Mouse (Mus musculus): ENCODE measurements around the gene Tomm20. TPM values are rescaled to one million over a fixed set of nuclear protein-coding genes. Genes with fewer than 3 reads are reported as not detected.

Gene Tomm20
- 1,100 and 1,564 TPM in 2 replicates for polyA plus RNA-seq (2012; ENCODE audit: low replicate concordance)

DNA sequence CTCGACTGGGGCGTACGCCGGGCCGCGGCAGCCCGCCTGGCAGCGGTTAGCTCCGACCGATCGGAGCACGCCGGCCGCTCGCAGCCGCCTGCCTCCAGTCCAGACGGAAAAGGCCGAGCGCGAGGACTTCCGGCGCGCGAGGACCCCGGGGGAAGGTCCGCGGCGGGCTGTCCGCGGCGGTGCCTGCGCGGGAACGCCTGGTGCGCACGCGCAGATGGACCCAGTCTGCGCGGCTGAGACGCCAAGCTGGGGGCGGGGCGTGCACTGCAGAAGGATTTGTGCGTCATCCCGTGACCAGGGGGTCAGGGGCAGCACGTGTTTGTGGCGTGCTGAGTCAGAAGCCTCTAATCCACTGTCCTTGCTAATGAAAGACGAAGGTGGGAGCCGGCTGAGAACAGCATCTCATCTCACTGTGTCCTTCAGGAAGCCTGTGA, at the start of gene Tomm20:
Tomm20 (minus strand) TSS at position 115 of the 434 bp plus-strand sequence.

DNA sequence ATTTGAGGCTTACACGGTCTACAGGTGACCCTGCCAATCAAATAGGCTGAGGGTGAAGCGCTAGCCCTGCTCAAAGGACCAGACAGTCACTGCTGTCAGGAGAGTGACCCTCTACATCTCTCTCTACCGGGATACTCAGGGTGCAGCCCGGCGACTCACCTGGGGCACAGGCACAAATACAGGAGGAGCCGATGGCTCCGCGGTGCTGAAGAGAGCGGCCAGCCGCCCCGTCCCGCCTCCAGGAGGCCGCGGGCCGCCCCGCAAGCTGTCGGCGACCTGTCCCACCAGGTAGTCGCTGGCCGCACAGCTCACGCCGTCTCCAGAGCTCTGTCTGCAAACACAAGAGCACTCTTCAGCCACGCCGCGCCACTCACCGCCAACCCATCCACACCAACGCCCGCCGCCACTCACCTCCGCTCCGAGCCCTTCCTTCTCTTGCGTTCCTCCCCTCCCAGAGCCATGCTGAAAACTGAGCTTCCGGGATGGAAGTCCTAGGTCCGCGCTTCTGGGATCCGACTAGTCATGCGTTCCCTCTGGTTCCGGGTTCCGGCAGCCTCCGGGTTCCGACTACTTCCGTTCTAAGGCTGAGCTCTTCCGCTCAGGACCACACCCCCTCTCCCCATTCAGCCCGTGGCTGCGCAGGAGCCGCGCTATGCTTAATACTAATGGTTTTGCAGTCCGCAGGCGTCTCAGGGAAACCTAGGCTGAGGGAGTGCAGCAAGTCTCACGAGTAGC, 25.1 kb upstream of the Tomm20 start, which contains the start of gene Rbm34:
Rbm34 (minus strand) TSS at position 493 of the 735 bp plus-strand sequence.

Other genes with a start within 250 kb of the Tomm20 start
- gene Rbm34, start 25.2 kb upstream of the Tomm20 start, polyA plus RNA-seq (2012; ENCODE audit: low replicate concordance), result 7.1 and 9.0 TPM in 2 replicates
- 0.09 and 0.88 TPM in 2 replicates for gene Pard3, start 118.0 kb upstream of the Tomm20 start, polyA plus RNA-seq (2012; ENCODE audit: low replicate concordance)